Mouse (Mus musculus) lung, adult 2 months (tissue): ENCODE results near the gene Socs7.

Experiments used
- CTCF ChIP-seq: fragments of 200-500 bp; IDR thresholded peaks from 2 replicates; pipeline ENCODE4 v1.5.1; 2011; ENCODE audit warnings: mild to moderate bottlenecking, low read length, control low read depth; ENCODE audit not compliant: insufficient read depth
- POLR2A ChIP-seq: fragments of 200-500 bp; IDR thresholded peaks from 2 replicates; pipeline ENCODE4 v1.6.1; 2011; ENCODE audit warnings: low read depth, mild to moderate bottlenecking, control low read depth, low read length, borderline replicate concordance; ENCODE audit errors: extremely low read depth

GRCm38 (mm10) chr11:97331231-97332190 lies 30.8 kb upstream of the Socs7 start:
- no peak for TF ChIP-seq CTCF
- no peak for TF ChIP-seq POLR2A
